Mouse (Mus musculus): ENCODE data around the gene Tmed9.
"Not testable (repeated sequence)": the region's sequence is repeated elsewhere in the genome, so short reads cannot be mapped to it uniquely, and the experiment has no call there.

Tmed9 gene

GRCm38 (mm10) chr13:55568524-55568923 lies 5.0 kb upstream of the Tmed9 start:
- DNase-seq, result not testable (repeated sequence)

- peak; percentile 41 for DNase-seq
These were observed 3.7 kb upstream of the Tmed9 start for GRCm38 (mm10) chr13:55569726-55570285.

GRCm38 (mm10) chr13:55570286-55570973 lies 3.1 kb upstream of the Tmed9 start:
- peak; percentile 59 for DNase-seq

- DNase-seq, result peak; percentile 95
These were observed 2.3 kb upstream of the Tmed9 start, which contains the start of gene Fam193b for GRCm38 (mm10) chr13:55571027-55571751. Fam193b (minus strand) TSS chr13:55571120.

- no peak for DNase-seq
These were observed 1.6 kb upstream of the Tmed9 start for GRCm38 (mm10) chr13:55571977-55572376.

- no peak for DNase-seq
These were observed 789 bp downstream of the Tmed9 start for GRCm38 (mm10) chr13:55574321-55574720.

- DNase-seq, result no peak
These were observed 2.4 kb downstream of the Tmed9 start for GRCm38 (mm10) chr13:55575932-55576331.

- DNase-seq, result not testable (repeated sequence)
These were observed 3.3 kb downstream of the Tmed9 start for GRCm38 (mm10) chr13:55576872-55577271.

GRCm38 (mm10) chr13:55578086-55578485 lies 4.6 kb downstream of the Tmed9 start:
- DNase-seq, result no peak

GRCm38 (mm10) chr13:55591961-55592490 lies 18.5 kb downstream of the Tmed9 start:
- DNase-seq, result peak; percentile 58

GRCm38 (mm10) chr13:55592512-55593253 lies 19.2 kb downstream of the Tmed9 start:
- DNase-seq, result peak; percentile 96

- no peak for DNase-seq
These were observed 19.8 kb downstream of the Tmed9 start for GRCm38 (mm10) chr13:55593254-55593747.

- peak; percentile 72 for DNase-seq
These were observed 21.8 kb downstream of the Tmed9 start for GRCm38 (mm10) chr13:55595375-55595774.

- no peak for DNase-seq
These were observed 23.3 kb downstream of the Tmed9 start for GRCm38 (mm10) chr13:55596802-55597201.

GRCm38 (mm10) chr13:55599566-55600540 lies 26.3 kb downstream of the Tmed9 start, which contains the start of gene B4galt7:
B4galt7 (plus strand) TSS chr13:55599896.
- DNase-seq, result peak; percentile 86

- DNase-seq, result peak; percentile 29
These were observed 27.1 kb downstream of the Tmed9 start for GRCm38 (mm10) chr13:55600657-55601056.

GRCm38 (mm10) chr13:55601611-55602010 lies 28.1 kb downstream of the Tmed9 start:
- DNase-seq, result peak; percentile 84

GRCm38 (mm10) chr13:55604606-55605005 lies 31.1 kb downstream of the Tmed9 start:
- DNase-seq, result no peak

- no peak for DNase-seq
These were observed 33.5 kb downstream of the Tmed9 start for GRCm38 (mm10) chr13:55606899-55607623.

GRCm38 (mm10) chr13:55607624-55608006 lies 34.1 kb downstream of the Tmed9 start:
- DNase-seq, result no peak

GRCm38 (mm10) chr13:55611996-55612395 lies 38.5 kb downstream of the Tmed9 start:
- no peak for DNase-seq
